Mouse (Mus musculus): Measurements from ENCODE around the gene Pfn1.
A peak's percentile ranks its signal among the peaks of the same experiment; 100 is the strongest.

Pfn1 gene

GRCm38 (mm10) chr11:70654198-70654922 lies at the start of gene Pfn1:
TSS of gene Pfn1 (minus strand) at chr11:70654644.
- DNase-seq (ENCODE audit: low spot score), result peak; percentile 68

GRCm38 (mm10) chr11:70702781-70703180 lies 48.3 kb upstream of the Pfn1 start:
- DNase-seq (ENCODE audit: low spot score), result no peak

- no peak for DNase-seq (ENCODE audit: low spot score)
These were observed 47.7 kb upstream of the Pfn1 start for GRCm38 (mm10) chr11:70701984-70702733.

- no peak for DNase-seq (ENCODE audit: low spot score)
These were observed 46.9 kb upstream of the Pfn1 start for GRCm38 (mm10) chr11:70701221-70701955.

- DNase-seq (ENCODE audit: low spot score), result peak; percentile 69
These were observed 46.2 kb upstream of the Pfn1 start for GRCm38 (mm10) chr11:70700613-70701012.

- peak; percentile 94 for DNase-seq (ENCODE audit: low spot score)
These were observed 45.5 kb upstream of the Pfn1 start, which contains the start of the genes Inca1 and Kif1c for GRCm38 (mm10) chr11:70699722-70700556. TSS of gene Inca1 (minus strand) at chr11:70700155. TSS of gene Kif1c (plus strand) at chr11:70700548.

GRCm38 (mm10) chr11:70699051-70699450 lies 44.6 kb upstream of the Pfn1 start:
- no peak for DNase-seq (ENCODE audit: low spot score)

- no peak for DNase-seq (ENCODE audit: low spot score)
These were observed 42.9 kb upstream of the Pfn1 start for GRCm38 (mm10) chr11:70697376-70697775.

GRCm38 (mm10) chr11:70693504-70693903 lies 39.1 kb upstream of the Pfn1 start:
- peak; percentile 56 for DNase-seq (ENCODE audit: low spot score)

- no peak for DNase-seq (ENCODE audit: low spot score)
These were observed 35.1 kb upstream of the Pfn1 start for GRCm38 (mm10) chr11:70689578-70689977.

- no peak for DNase-seq (ENCODE audit: low spot score)
These were observed 33.9 kb upstream of the Pfn1 start for GRCm38 (mm10) chr11:70688372-70688771.

GRCm38 (mm10) chr11:70687601-70688199 lies 33.3 kb upstream of the Pfn1 start, which contains the start of gene Camta2:
TSS of gene Camta2 (minus strand) at chr11:70688105.
- peak; percentile 87 for DNase-seq (ENCODE audit: low spot score)

GRCm38 (mm10) chr11:70686901-70687566 lies 32.6 kb upstream of the Pfn1 start:
- peak; percentile 65 for DNase-seq (ENCODE audit: low spot score)

- DNase-seq (ENCODE audit: low spot score), result no peak
These were observed 29.2 kb upstream of the Pfn1 start for GRCm38 (mm10) chr11:70683640-70684039.

GRCm38 (mm10) chr11:70681897-70682581 lies 27.6 kb upstream of the Pfn1 start:
- peak; percentile 60 for DNase-seq (ENCODE audit: low spot score)

GRCm38 (mm10) chr11:70681170-70681569 lies 26.7 kb upstream of the Pfn1 start:
- DNase-seq (ENCODE audit: low spot score), result no peak

- DNase-seq (ENCODE audit: low spot score), result peak; percentile 52
These were observed 25.4 kb upstream of the Pfn1 start for GRCm38 (mm10) chr11:70679894-70680293.

GRCm38 (mm10) chr11:70679361-70679760 lies 24.9 kb upstream of the Pfn1 start:
- no peak for DNase-seq (ENCODE audit: low spot score)

GRCm38 (mm10) chr11:70678576-70678975 lies 24.1 kb upstream of the Pfn1 start:
- DNase-seq (ENCODE audit: low spot score), result no peak

GRCm38 (mm10) chr11:70678092-70678491 lies 23.6 kb upstream of the Pfn1 start:
- no peak for DNase-seq (ENCODE audit: low spot score)

Measured in layer of hippocampus, adult 11-12 months (tissue).